Mouse (Mus musculus) limb, embryonic 14.5 days (tissue): ENCODE data around the gene Nppc. TPM values are rescaled to one million over a fixed set of nuclear protein-coding genes. Genes with fewer than 3 reads are reported as not detected.

Source experiments
- ATAC-seq: fragments of 200-750 bp; cut with Nextera tagmentation; 2 replicates; pipeline ENCODE4 v1.8.0; 2017; ENCODE audit warnings: low read depth, moderate number of reproducible peaks, moderate TSS enrichment; ENCODE audit not compliant: low FRiP score
- DNase-seq: peaks from one replicate; pipeline ENCODE4 v3.0.0-alpha.2; 2015; ENCODE audit warnings: low spot score
- H3K27ac ChIP-seq: fragments of 300-500 bp; sonication (generic); replicated peaks from 2 replicates; pipeline ENCODE4 v1.5.1; 2014; ENCODE audit warnings: low read depth, mild to moderate bottlenecking, low read length, moderate library complexity, mixed read lengths
- H3K27me3 ChIP-seq: fragments of 300-500 bp; sonication (generic); 2 replicates; pipeline ENCODE4 v1.6.1; 2014; ENCODE audit warnings: low read length, mixed read lengths; ENCODE audit not compliant: control insufficient read depth, insufficient read depth
- H3K36me3 ChIP-seq: fragments of 300-500 bp; sonication (generic); 2 replicates; pipeline ENCODE4 v1.6.1; 2014; ENCODE audit warnings: mild to moderate bottlenecking, low read length, moderate library complexity, mixed read lengths; ENCODE audit not compliant: control insufficient read depth, insufficient read depth
- H3K4me1 ChIP-seq: fragments of 300-500 bp; sonication (generic); 2 replicates; pipeline ENCODE4 v1.6.1; 2014; ENCODE audit warnings: antibody characterized with exemption, low read length, mixed read lengths; ENCODE audit not compliant: control insufficient read depth, insufficient read depth
- H3K4me2 ChIP-seq: fragments of 300-500 bp; sonication (generic); replicated peaks from 2 replicates; pipeline ENCODE4 v1.6.1; 2014; ENCODE audit warnings: low read depth, mild to moderate bottlenecking, low read length, moderate library complexity; ENCODE audit not compliant: severe bottlenecking
- H3K4me3 ChIP-seq: fragments of 300-500 bp; sonication (generic); replicated peaks from 2 replicates; pipeline ENCODE4 v1.5.1; 2014; ENCODE audit warnings: low read length
- H3K9ac ChIP-seq: fragments of 300-500 bp; sonication (generic); 2 replicates; pipeline ENCODE4 v1.6.1; 2014; ENCODE audit warnings: mild to moderate bottlenecking, low read depth, low read length, moderate library complexity; ENCODE audit not compliant: severe bottlenecking
- H3K9me3 ChIP-seq: fragments of 300-500 bp; sonication (generic); 2 replicates; pipeline ENCODE4 v1.6.1; 2016; ENCODE audit warnings: low read length; ENCODE audit not compliant: control insufficient read depth
- POLR2A ChIP-seq: fragments of 200-500 bp; IDR thresholded peaks from 2 replicates; pipeline ENCODE4 v1.8.0; 2012; ENCODE audit warnings: inconsistent platforms, mild to moderate bottlenecking, moderate library complexity, borderline replicate concordance; ENCODE audit not compliant: insufficient read depth, insufficient read length; ENCODE audit errors: extremely low read depth
- WGBS: fragments of 180-500 bp; shearing (Covaris S2); extraction: QIAGEN DNeasy Blood & Tissue Kit; methylation state at CpG from one replicate; pipeline ENCODE4 v1.1.7; 2014; 5-methylcytosine and 5-hydroxymethylcytosine counted together
- polyA plus RNA-seq, 2 experiments: library from polyadenylated mRNA; depleted of rRNA in 1 of 2; stranded (reverse) in 1 of 2; unstranded in 1 of 2; fragments of >200 nt; fragmentation: Nextera tagmentation in 1 of 2; extraction: Ambion mirVana in 1 of 2; gene quantifications; 2 replicates each; pipeline versions ENCODE4 v1.2.1 to v1.2.3; 2012 to 2014

Nppc gene
- 5.6 and 6.4 TPM in 2 replicates for polyA plus RNA-seq (2012; rRNA removed)
- 4.7 and 6.1 TPM in 2 replicates for polyA plus RNA-seq (2014; fragmentation: Nextera tagmentation; extraction: Ambion mirVana)

- 6% methylated on average over 46 of the region's 59 CpGs for WGBS
- Histone ChIP-seq H3K4me1 (peaks cover 14% of the 10 kb centered on the region), H3K4me3 (peak within 1 kb of the TSS; percentile 49), H3K36me3 (no peaks in the 10 kb centered on the region), H3K27ac (no peak within 1 kb of the TSS), H3K27me3 (peaks cover 47% of the 10 kb centered on the region), H3K9ac (peak within 1 kb of the TSS; percentile 45), H3K4me2 (peak within 1 kb of the TSS; percentile 96), H3K9me3 (no peaks in the 10 kb centered on the region)
- peak; percentile 90 for ATAC-seq
- TF ChIP-seq POLR2A, result peak; percentile 81; the same call in 1 of the 2 replicates
- peak; percentile 87 for DNase-seq
These were observed at the start of gene Nppc for GRCm38 (mm10) chr1:86670279-86671038. Gene Nppc, minus strand, starts transcription at chr1:86670571.

DNA sequence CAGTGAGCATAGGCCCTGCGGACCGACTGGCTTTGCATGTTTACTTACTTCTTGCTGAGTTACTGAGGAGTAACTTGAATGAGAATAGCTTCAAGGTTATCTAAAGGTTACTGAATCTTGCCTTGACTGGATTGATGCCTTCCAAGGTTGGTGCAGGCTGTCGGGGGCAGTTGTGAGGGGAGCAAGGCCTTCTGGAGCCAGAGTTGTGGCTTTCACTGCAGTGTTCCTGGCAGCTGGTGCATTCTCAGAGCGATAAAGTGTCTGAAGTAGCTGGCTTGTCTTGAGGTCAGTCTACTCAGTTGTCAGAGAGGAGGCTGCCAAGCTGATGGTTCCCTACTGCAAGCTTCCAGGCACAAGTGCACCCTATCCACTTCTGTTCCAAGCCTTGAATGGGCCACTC is 49.0 kb upstream of the Nppc start:
- DNase-seq (no peak), ATAC-seq (no peak)
- no peak for TF ChIP-seq POLR2A
- no peak overlapping the region for H3K4me2 ChIP-seq
- H3K27ac ChIP-seq, result no peak overlapping the region
- H3K9ac ChIP-seq, result no peak overlapping the region
- no peaks in the 10 kb centered on the region for H3K36me3 ChIP-seq
- H3K27me3 ChIP-seq, result no peaks in the 10 kb centered on the region
- WGBS, result 88% methylated on average over 4 of the region's 4 CpGs
- H3K4me3 ChIP-seq, result no peak overlapping the region
- no peaks in the 10 kb centered on the region for H3K4me1 ChIP-seq
- H3K9me3 ChIP-seq, result no peaks in the 10 kb centered on the region

DNA sequence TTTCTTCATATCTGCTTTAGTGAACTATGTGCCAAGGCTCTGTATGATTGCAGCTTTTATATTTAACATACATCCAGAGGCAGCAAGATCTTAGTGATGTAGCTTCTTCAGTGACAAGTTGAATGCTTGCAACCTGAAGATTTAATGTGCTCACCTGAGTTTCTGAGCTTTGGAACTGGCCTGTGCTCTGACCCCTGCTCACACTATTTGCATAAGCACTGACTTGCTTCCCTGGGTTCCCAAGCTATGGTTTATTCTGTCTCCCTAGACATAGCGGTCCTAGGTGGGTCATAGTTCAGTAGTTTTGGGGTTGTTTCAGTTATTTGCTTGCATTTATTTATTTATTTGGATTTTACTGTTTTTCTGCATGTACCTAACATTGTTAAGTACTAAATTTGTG is 47.8 kb upstream of the Nppc start:
- no peak for TF ChIP-seq POLR2A
- DNase-seq, result no peak
- 75% methylated on average over 1 of the region's 1 CpGs for WGBS
- Histone ChIP-seq H3K36me3 (no peaks in the 10 kb centered on the region), H3K4me2 (no peak overlapping the region), H3K4me1 (no peaks in the 10 kb centered on the region), H3K27ac (no peak overlapping the region), H3K9me3 (no peaks in the 10 kb centered on the region), H3K9ac (no peak overlapping the region), H3K27me3 (no peaks in the 10 kb centered on the region), H3K4me3 (no peak overlapping the region)
- no peak for ATAC-seq

DNA sequence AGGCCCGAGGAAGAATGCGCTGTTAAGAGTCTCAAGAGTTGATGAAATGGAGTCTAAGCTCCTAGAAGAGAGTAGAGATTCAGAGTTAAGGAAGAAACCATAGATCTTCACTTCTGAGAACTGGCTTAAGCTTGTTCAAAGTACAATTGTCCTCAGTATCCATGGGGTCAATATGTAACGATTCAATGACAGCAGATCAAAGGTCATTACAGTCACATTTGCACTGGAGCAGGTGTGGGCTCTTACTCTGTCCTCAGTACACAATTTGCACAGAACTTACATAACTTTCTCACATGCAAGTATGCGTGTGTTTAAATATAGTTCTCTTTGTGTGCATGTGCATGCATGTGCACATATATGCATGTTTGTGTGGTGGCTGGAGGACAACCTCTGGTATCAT is 42.7 kb upstream of the Nppc start:
- WGBS, result 96% methylated on average over 4 of the region's 4 CpGs
- no peak for ATAC-seq
- H3K27me3 ChIP-seq, result no peaks in the 10 kb centered on the region

GRCm38 (mm10) chr1:86712045-86712444 is 41.7 kb upstream of the Nppc start:
- 79% methylated on average over 2 of the region's 2 CpGs for WGBS
- no peaks in the 10 kb centered on the region for H3K9me3 ChIP-seq
- TF ChIP-seq POLR2A, result no peak
- no peak overlapping the region for H3K27ac ChIP-seq
- no peaks in the 10 kb centered on the region for H3K27me3 ChIP-seq
- no peaks in the 10 kb centered on the region for H3K4me1 ChIP-seq
- no peak overlapping the region for H3K9ac ChIP-seq
- H3K4me3 ChIP-seq, result no peak overlapping the region
- no peaks in the 10 kb centered on the region for H3K36me3 ChIP-seq
- DNase-seq (no peak), ATAC-seq (no peak)
- H3K4me2 ChIP-seq, result no peak overlapping the region

More for the DNA sequence above, 42.7 kb upstream of the Nppc start:
- TF ChIP-seq POLR2A, result no peak
- DNase-seq, result no peak
- no peak overlapping the region for H3K4me2 ChIP-seq
- no peaks in the 10 kb centered on the region for H3K9me3 ChIP-seq
- H3K36me3 ChIP-seq, result no peaks in the 10 kb centered on the region
- no peak overlapping the region for H3K9ac ChIP-seq
- H3K4me1 ChIP-seq, result no peaks in the 10 kb centered on the region
- no peak overlapping the region for H3K27ac ChIP-seq
- no peak overlapping the region for H3K4me3 ChIP-seq
